Mouse (Mus musculus): ENCODE results near the gene C5ar1. TPM values are rescaled to one million over a fixed set of nuclear protein-coding genes. Genes with fewer than 3 reads are reported as not detected.

Gene C5ar1
- polyA plus RNA-seq, 1 experiment from 2014 or later, result 0.86 TPM

DNA sequence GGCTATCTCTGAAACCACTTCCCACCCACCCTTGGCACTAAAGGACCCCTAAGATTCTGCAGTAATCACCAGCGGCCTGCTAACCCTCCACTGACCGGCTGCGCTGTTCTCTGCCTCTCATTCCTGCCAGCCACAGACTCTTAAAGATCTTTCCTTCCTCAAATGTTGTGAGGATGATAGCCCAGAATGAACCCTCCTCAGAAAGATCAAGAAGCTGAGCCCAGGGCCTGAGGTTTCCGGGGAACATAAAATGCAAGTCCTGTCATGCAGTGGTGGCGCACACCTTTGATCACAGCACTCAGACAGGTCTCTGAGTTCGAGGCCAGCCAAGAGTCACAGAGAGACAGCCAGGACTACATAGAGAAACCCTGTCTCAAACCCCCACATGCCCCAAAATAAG lies 17.1 kb downstream of the C5ar1 start:
- DNase-seq (ENCODE audit: low spot score), result no peak
- Histone ChIP-seq H3K4me1 (no peaks in the 10 kb centered on the region), H3K9me3 (replicated peaks) (no peaks in the 10 kb centered on the region), H3K27ac (replicated peaks) (no peak overlapping the region), H3K4me3 (no peak overlapping the region), H3K36me3 (no peaks in the 10 kb centered on the region), H3K27me3 (ENCODE audit: low read depth, poor library complexity, severe bottlenecking) (no peaks in the 10 kb centered on the region)
- WGBS, result 90% methylated on average over 6 of the region's 6 CpGs

DNA sequence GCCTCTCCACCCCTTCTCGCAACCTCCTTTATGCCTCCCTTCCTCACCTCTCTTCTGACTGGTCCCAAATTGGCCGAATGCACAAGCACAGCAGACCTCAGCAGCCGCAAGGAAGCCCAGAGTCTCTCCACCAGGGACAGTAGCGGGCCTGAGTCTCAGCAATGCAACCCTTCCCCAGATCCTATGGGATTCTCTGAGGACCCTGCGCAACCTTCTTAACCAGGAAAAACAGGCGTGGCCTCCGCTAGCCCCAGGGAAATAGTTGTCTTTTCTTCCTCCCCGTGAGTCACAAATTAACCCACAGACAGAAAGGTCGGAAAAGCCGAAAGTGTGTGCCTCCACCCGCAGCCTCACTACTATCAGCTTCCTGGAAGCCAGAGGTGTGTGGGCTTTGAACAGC lies 17.6 kb downstream of the C5ar1 start:
- Histone ChIP-seq H3K9me3 (replicated peaks) (no peaks in the 10 kb centered on the region), H3K27ac (replicated peaks) (no peak overlapping the region), H3K4me1 (no peaks in the 10 kb centered on the region), H3K27me3 (ENCODE audit: low read depth, poor library complexity, severe bottlenecking) (no peaks in the 10 kb centered on the region), H3K36me3 (no peaks in the 10 kb centered on the region), H3K4me3 (no peak overlapping the region)
- WGBS, result 68% methylated on average over 11 of the region's 11 CpGs
- DNase-seq (ENCODE audit: low spot score), result no peak

DNA sequence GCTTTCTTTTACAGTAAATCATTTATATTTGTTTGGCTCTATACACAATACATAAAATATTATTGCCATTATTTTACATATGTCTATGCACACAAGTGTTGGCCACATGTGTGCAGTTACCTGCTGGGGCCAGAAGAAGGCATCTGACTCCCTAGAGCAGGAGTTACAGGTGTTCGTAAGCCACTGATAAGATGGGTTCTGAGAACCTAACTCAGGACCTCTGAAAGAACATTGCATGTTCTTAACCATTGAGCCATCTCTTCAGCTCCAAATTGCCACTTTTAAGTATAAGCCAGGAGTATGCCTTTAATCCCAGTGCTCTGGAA lies 18.4 kb downstream of the C5ar1 start:
- no peak for DNase-seq (ENCODE audit: low spot score)
- Histone ChIP-seq H3K36me3 (no peaks in the 10 kb centered on the region), H3K27me3 (ENCODE audit: low read depth, poor library complexity, severe bottlenecking) (no peaks in the 10 kb centered on the region), H3K27ac (replicated peaks) (no peak overlapping the region), H3K4me1 (no peaks in the 10 kb centered on the region), H3K9me3 (replicated peaks) (no peaks in the 10 kb centered on the region), H3K4me3 (no peak overlapping the region)
- 97% methylated on average over 1 of the region's 1 CpGs for WGBS

DNA sequence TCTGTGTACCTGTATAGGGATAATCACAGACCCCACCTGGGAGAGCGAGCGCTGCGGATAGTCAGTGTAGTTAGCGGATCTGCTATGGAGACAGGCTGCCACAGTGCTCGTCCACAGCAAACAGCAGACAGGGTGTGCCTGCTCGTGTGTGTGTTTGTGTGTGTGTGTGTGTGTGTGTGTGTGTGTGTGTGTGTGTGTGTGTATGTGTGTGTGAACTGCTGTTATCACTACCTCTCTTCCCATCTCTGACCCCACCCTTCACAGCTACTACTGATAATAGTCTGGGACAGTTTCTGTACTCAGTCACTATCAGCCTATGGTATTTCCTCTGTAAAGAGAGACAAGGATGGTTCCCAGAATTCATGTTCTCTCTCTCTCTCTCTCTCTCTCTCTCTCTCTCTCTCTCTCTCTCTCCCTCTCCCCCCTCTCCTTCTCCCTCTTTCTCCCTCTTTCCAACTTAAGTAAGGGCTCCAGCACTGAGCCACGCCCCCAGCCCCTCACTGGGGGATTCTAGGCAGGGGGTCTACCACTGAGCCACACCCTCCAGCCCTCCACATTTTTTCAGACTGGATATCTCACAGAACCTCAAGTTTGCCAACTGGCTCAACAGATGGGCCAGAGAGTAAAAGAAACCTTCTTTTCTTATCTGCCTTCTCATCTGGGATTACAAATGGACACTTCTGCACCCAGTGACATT lies 18.9 kb downstream of the C5ar1 start:
- Histone ChIP-seq H3K27me3 (ENCODE audit: low read depth, poor library complexity, severe bottlenecking) (no peaks in the 10 kb centered on the region), H3K27ac (replicated peaks) (no peak overlapping the region), H3K4me1 (no peaks in the 10 kb centered on the region), H3K4me3 (no peak overlapping the region), H3K9me3 (replicated peaks) (no peaks in the 10 kb centered on the region), H3K36me3 (no peaks in the 10 kb centered on the region)
- no peak for DNase-seq (ENCODE audit: low spot score)
- WGBS, result 85% methylated on average over 7 of the region's 7 CpGs

DNA sequence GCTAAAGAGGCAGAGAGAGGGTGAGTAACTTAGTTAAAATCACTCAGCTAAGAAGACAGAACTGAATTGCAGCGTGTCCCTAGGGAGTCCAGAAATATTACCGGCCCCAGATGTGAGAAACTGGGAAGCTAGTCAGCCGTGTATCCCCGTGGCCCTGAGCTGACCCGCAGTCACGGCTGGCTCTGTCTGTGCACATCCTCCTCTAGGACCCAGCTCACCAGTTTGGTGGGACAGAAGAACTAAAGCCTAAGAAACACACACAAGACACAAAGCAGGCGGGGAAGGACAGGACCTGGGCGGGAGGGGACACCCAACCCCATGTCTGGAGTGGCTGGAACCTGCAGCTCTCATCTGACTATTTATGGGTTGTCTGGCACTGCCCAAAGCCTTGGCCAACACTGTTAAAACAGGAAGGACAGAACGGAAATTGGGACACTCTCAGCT lies 19.8 kb downstream of the C5ar1 start:
- no peaks in the 10 kb centered on the region for H3K27me3 ChIP-seq (ENCODE audit: low read depth, poor library complexity, severe bottlenecking)
- H3K4me1 ChIP-seq, result no peaks in the 10 kb centered on the region
- WGBS, result 69% methylated on average over 9 of the region's 9 CpGs
- no peak for DNase-seq (ENCODE audit: low spot score)
- H3K27ac ChIP-seq (replicated peaks), result no peak overlapping the region
- no peak overlapping the region for H3K4me3 ChIP-seq
- no peaks in the 10 kb centered on the region for H3K36me3 ChIP-seq
- H3K9me3 ChIP-seq (replicated peaks), result no peaks in the 10 kb centered on the region

DNA sequence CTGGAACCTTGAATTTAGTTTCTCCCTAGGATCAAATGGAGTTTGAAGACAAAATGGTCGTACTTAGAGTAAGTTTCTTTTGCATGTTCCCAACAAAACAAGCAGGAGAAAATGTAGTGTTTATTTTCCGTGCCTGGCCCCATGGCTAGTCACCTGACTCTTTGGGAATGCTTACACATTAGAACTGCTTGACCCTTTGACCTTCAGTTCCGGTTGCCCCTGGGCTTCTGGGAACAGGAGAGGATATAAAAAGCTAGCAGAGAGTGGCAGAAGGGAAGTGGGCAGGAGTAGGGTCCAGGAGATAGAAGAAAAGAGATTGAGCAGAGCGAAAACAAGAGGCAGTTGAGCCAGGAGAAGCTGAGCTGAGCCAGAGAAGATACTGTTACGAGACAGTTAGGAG lies 29.5 kb downstream of the C5ar1 start:
- Histone ChIP-seq H3K36me3 (no peaks in the 10 kb centered on the region), H3K9me3 (replicated peaks) (peaks cover 14% of the 10 kb centered on the region; the same call in 1 of the 2 replicates), H3K27me3 (ENCODE audit: low read depth, poor library complexity, severe bottlenecking) (no peaks in the 10 kb centered on the region), H3K4me3 (no peak overlapping the region), H3K4me1 (peaks cover 5% of the 10 kb centered on the region; the same call in 1 of the 2 replicates), H3K27ac (replicated peaks) (no peak overlapping the region)
- WGBS, result 58% methylated on average over 5 of the region's 5 CpGs
- DNase-seq (ENCODE audit: low spot score), result peak; percentile 25

DNA sequence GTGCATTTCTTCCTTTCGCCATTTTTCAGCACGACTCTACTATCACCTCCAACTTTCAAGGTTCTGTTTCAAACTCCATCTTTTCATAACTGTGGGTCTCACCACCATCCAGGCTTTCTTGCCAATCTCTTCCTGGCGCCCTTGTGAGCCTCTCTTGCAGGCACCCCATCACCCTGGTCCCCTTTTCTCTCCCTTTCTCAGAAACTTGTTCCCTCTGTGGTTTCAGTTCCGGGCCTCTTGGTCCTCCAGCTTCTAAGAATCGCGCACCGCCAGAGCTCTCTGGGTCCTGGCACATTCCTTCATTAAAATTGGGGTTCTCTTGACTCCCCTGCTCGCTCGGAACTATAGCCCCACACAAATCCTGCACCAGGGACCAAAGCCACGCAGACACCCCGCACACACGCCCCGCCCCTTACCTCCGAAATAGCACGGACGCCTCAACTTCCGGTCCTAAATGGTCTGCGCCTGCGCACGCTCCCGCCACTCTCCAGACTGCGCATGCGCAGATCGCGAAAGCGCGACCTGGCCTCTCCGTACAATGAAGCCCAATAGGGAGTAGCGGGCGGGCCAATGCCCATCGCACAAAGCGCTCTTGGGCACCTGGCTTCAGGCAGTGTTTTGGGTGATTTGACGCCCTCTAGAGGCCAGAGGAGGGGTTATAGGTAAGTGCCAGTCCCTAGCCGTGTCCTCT lies 37.6 kb downstream of the C5ar1 start, which contains the start of gene Dhx34:
Gene Dhx34 (minus strand): TSS at position 456 of the 691 bp plus-strand sequence.
- peak within 1 kb of the TSS; percentile 93 for H3K27ac ChIP-seq (replicated peaks)

DNA sequence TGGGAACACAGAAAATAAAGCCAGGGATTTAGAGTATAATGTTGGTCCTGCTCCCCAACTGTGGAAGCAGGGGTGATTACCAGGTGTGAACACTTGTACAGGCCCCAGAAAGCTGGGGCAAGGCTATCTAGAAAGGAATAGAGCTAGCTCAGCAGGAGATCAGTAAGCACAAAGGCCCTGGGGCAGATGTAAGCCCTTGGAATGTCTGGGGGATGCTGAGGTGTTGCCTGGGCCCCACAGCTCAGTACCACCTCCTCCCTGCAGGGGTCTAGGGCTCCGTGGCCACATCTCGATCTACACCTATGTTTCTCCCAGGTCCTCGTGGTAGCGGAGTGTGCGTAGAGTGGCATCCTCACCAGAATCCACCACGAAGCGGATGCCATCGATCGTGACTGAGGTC lies 45.4 kb downstream of the C5ar1 start:
- Histone ChIP-seq H3K9me3 (replicated peaks) (no peaks in the 10 kb centered on the region), H3K27me3 (ENCODE audit: low read depth, poor library complexity, severe bottlenecking) (no peaks in the 10 kb centered on the region), H3K36me3 (peaks cover 99% of the 10 kb centered on the region), H3K4me3 (no peak overlapping the region), H3K27ac (replicated peaks) (no peak overlapping the region), H3K4me1 (no peaks in the 10 kb centered on the region)
- DNase-seq (ENCODE audit: low spot score), result no peak
- WGBS, result 92% methylated on average over 9 of the region's 9 CpGs

More for the DNA sequence above, 37.6 kb downstream of the C5ar1 start, which contains the start of gene Dhx34:
- H3K4me3 ChIP-seq, result peak within 1 kb of the TSS; percentile 85
- no peaks in the 10 kb centered on the region for H3K27me3 ChIP-seq (ENCODE audit: low read depth, poor library complexity, severe bottlenecking)
- peak; percentile 97 for DNase-seq (ENCODE audit: low spot score)
- peaks cover 25% of the 10 kb centered on the region for H3K36me3 ChIP-seq
- no peaks in the 10 kb centered on the region for H3K9me3 ChIP-seq (replicated peaks)
- 2% methylated on average over 34 of the region's 34 CpGs for WGBS
- peaks cover 16% of the 10 kb centered on the region for H3K4me1 ChIP-seq

DNA sequence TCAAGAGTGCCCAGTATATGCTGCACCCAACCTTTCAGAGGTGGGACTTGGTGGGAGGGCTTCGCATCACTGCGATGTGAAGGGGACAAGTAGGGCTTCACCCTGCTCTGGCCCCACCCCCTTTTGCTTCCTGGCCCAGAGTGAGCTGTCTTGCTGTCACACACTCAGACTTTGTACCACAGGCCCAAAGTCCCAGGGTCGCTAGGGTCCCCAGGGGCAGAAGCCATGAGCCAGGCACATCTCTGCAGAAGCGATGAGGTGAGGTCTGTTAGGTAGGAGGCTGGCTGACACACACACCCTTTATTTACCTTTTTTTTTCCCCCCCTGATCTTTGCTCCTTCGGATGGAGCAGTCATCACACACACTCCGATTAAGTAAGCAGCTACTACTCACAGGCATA lies 46.1 kb downstream of the C5ar1 start:
- Histone ChIP-seq H3K27me3 (ENCODE audit: low read depth, poor library complexity, severe bottlenecking) (no peaks in the 10 kb centered on the region), H3K4me1 (no peaks in the 10 kb centered on the region), H3K9me3 (replicated peaks) (no peaks in the 10 kb centered on the region), H3K36me3 (peaks cover 99% of the 10 kb centered on the region), H3K27ac (replicated peaks) (no peak overlapping the region), H3K4me3 (no peak overlapping the region)
- DNase-seq (ENCODE audit: low spot score), result no peak
- 92% methylated on average over 6 of the region's 6 CpGs for WGBS

DNA sequence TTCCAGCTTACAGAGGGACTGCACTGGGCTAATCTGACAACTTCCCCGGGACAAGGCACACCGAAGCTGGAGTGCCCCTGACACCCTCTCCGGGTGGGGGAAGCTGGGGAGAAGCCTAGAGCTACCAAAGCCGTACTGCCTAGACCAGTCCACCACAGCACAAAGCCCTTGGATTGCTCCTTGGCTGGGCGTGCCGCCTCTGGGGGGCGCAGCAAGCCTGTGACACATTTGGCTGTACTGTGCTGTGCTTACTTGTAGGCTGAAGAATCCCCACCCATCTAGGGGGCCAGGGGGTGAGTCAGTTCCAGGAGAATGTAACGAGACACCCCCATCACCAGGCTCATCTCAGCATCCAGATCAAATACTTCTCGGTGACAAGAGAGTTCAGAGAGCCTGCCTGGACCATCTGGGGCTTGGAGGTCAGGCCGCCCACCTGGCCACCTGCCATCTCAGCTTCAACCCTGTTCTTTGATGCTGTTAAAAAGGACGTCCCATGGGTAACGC lies 48.4 kb downstream of the C5ar1 start:
- Histone ChIP-seq H3K27me3 (ENCODE audit: low read depth, poor library complexity, severe bottlenecking) (no peaks in the 10 kb centered on the region), H3K36me3 (peaks cover 96% of the 10 kb centered on the region), H3K4me1 (no peaks in the 10 kb centered on the region), H3K27ac (replicated peaks) (no peak overlapping the region), H3K9me3 (replicated peaks) (no peaks in the 10 kb centered on the region), H3K4me3 (no peak overlapping the region)
- 81% methylated on average over 12 of the region's 12 CpGs for WGBS
- no peak for DNase-seq (ENCODE audit: low spot score)

DNA sequence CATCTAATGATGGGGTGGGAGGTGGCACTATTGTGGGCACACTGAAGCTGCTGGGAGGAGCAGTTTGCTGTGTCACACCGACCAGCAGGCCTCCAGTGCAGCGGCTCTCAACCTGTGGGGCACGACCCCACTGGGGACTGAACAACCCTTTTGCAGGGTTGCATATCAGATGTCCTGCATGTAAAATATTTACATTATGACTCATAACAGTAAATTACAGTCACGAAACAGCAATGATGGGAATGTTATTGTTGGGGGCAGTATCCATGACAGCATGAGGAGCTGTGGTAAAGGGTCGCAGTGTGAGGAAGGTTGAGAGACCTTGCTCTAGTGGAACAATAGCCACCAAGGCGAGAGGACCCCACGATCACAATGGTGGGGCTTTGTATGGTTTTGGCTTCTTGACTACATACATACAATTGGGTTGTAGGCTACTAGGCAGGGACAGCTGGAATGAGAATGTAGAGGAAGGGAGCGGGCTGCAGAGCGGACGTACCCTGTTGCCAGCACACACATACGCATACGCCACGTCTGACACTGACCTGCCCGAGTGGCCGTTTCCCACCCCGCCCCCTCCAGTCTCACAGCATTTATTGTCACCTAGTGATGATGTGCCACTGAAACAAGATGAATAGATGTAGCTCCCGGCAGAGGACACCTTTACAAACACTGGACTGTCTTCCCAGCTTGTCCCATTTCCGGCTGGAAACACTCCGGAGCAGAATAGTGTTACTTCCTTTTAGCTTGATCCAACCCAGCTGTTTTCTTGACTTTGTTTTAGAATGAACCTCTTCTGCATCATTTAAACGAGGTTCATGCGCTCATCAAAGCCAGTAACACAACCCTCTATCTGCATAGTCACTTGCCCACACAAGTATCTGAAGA lies 50.3 kb downstream of the C5ar1 start:
- 90% methylated on average over 21 of the region's 21 CpGs for WGBS
- DNase-seq (ENCODE audit: low spot score), result no peak
- Histone ChIP-seq H3K9me3 (replicated peaks) (no peaks in the 10 kb centered on the region), H3K27me3 (ENCODE audit: low read depth, poor library complexity, severe bottlenecking) (no peaks in the 10 kb centered on the region), H3K4me3 (no peak overlapping the region), H3K36me3 (peaks cover 96% of the 10 kb centered on the region), H3K27ac (replicated peaks) (no peak overlapping the region), H3K4me1 (no peaks in the 10 kb centered on the region)

DNA sequence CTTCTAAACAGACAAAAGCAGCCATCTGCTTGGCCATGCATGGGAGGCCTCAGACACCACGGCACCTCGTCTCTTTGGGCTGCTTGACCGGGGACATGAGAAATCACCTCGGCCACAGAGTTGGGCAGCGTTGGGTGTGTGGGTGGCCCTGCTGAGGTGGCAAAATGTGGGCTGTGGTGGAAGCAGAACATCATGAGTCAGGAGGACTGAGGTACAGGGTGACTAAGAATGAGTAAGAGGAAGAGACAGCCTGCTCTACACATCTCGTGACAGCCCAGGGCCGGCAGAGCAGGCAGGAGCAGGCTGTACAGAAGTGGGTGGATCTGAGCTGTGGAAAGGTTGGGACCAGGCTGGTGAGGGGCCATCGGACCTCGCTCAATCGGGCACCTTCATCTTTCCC lies 51.8 kb downstream of the C5ar1 start:
- H3K36me3 ChIP-seq, result peaks cover 96% of the 10 kb centered on the region
- no peak overlapping the region for H3K4me3 ChIP-seq
- no peaks in the 10 kb centered on the region for H3K9me3 ChIP-seq (replicated peaks)
- WGBS, result 93% methylated on average over 10 of the region's 10 CpGs
- DNase-seq (ENCODE audit: low spot score), result no peak
- H3K4me1 ChIP-seq, result no peaks in the 10 kb centered on the region
- no peak overlapping the region for H3K27ac ChIP-seq (replicated peaks)
- no peaks in the 10 kb centered on the region for H3K27me3 ChIP-seq (ENCODE audit: low read depth, poor library complexity, severe bottlenecking)

All from midbrain, embryonic 10.5 days (tissue).